Comparison of ENCODE assay signal across 20 mouse cellular contexts in the genomic region with DNA sequence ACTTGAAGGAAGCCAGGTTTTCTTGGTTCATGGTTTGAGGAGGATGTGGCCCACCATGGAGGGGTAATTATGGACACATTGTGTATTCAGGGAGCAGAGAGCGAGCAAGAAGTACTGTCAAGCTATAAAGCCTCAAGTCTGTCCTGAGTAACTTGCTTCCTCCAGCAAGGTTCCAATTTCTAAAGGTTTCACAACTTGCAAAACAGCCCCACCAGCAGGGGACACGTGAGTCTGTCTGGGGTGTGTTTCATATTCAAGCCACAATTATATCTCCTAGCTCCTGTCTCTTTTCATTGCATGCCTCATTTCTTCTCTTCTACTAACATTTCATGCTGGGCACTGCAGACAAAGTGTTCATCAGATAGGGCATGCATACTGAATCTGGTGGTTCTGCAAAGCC.
A peak's percentile ranks its signal among the peaks of the same experiment; 100 is the strongest.
DNase-seq lines count a peak whose midpoint lies in the region; ATAC-seq lines count a peak whose summit lies in the region.
"Had no signal": no experiment of that assay in that cellular context is flagged by ENCODE, and none has a peak within 500 bp of the region (broad histone marks: within the 10 kb centered on the region; RNA-seq: fewer than 3 reads in every experiment).

No protein-coding gene starts in this region.

- ATAC-seq in cerebellum, adult (ENCODE audit: insufficient number of reproducible peaks, low FRiP score, low TSS enrichment): no peak
- ATAC-seq: forebrain, embryonic 13.5 days; hindbrain, embryonic 16.5 days had no signal

- peak; percentile 6 for DNase-seq in embryo, embryonic 11 days
- no peak for DNase-seq in embryo, embryonic 9.5 days (ENCODE audit: extremely low spot score)
- peak; percentile 33 for DNase-seq in MN1 (ENCODE audit: low spot score)
- peak; percentile 2 for DNase-seq in retina, postnatal 1 day
- peak; percentile 56 for DNase-seq in thymus, postnatal 4 days
- DNase-seq in frontal cortex, postnatal 14 days (ENCODE audit: low spot score in 2 of 2): no peak
- DNase-seq: adrenal gland, postnatal 14 days; cerebellum, adult 11 months; cerebellum, postnatal 25 days; gastrocnemius, postnatal 14 days; heart, adult 2 months; heart, postnatal 36 days; kidney, adult 2 months; kidney, postnatal 10 days; left cerebral cortex, postnatal 4 days; lung, adult 18-20 months; lung, postnatal 14 days had no signal

Comparison
In these comparisons a context has a peak if more than half of its experiments do, and no peak if none do; other contexts are left out.
1. DNase-seq: peak in embryo, embryonic 11 days (single experiment), MN1 (single experiment), retina, postnatal 1 day (single experiment) and thymus, postnatal 4 days (single experiment); none in embryo, embryonic 9.5 days (single experiment) and frontal cortex, postnatal 14 days (0 of 2).